23 mouse cellular contexts compared by ENCODE assay signal in the genomic region with DNA sequence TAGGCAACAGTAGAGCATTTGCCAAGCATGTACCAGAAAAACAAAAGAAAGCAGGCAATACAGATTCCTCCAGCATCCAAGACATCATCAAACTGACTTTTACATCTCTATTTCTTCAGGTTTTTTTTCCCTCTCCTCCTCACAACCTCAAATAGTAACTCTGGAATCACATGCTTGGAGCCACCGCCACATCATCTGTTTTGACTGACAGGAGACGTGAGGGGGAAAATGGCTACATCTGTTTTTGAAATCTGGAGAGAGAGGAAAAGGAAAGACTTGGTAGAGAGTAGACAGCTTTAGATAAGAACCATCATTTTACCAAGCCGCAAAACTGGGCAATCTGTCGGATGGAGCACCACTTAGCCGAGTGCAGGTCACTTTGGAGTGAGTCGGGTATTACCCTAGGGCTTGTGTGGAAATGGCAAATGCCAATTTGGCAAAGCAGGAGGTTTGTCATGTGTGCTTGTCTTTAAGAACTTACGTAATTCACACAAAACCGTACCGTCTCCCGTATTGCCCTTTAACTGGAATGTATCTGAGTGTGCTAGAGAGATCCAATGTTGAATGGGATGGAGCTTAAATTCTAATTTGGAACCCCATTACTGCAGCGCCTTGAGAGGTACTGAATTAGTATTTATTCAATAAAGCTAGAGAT.
DNase-seq lines count a peak whose midpoint lies in the region; ATAC-seq and TF ChIP-seq lines count a peak whose summit lies in the region.
"Had no signal": no experiment of that assay in that cellular context is flagged by ENCODE, and none has a peak within 500 bp of the region (broad histone marks: within the 10 kb centered on the region; RNA-seq: fewer than 3 reads in every experiment).

No protein-coding gene starts in this region.

- 76% methylated on average over 11 of the region's 11 CpGs for WGBS in forebrain, postnatal 0 days
- WGBS in forebrain, embryonic 13.5 days: 91% methylated on average over 11 of the region's 11 CpGs
- 48% methylated on average over 11 of the region's 11 CpGs for WGBS in liver, adult 2 months
- 73% methylated on average over 11 of the region's 11 CpGs for WGBS in liver, embryonic 12.5 days (ENCODE audit: insufficient replicate concordance)

- no peak for TF ChIP-seq CTCF in forebrain, postnatal 0 days (IDR thresholded peaks at IDR 0.05; ENCODE audit: low read depth)
- no peak for TF ChIP-seq CTCF in liver, adult 2 months (IDR thresholded peaks at IDR 0.05; ENCODE audit: low read depth, low read length)

- no peaks in the 10 kb centered on the region; the same call in 1 of the 2 replicates for H3K79me2 ChIP-seq in liver, adult 2 months (ENCODE audit: control insufficient read depth, insufficient read depth, low read length)

- H3K4me2 ChIP-seq in forebrain, postnatal 0 days (ENCODE audit: low read depth): no peak overlapping the region
- no peak overlapping the region for H3K4me2 ChIP-seq in forebrain, embryonic 13.5 days
- H3K4me2 ChIP-seq in liver, embryonic 12.5 days: no peak overlapping the region

- no peaks in the 10 kb centered on the region for H3K4me1 ChIP-seq in forebrain, postnatal 0 days (ENCODE audit: insufficient read depth)
- no peaks in the 10 kb centered on the region for H3K4me1 ChIP-seq in forebrain, embryonic 13.5 days
- peaks cover 3% of the 10 kb centered on the region; the same call in 1 of the 2 replicates for H3K4me1 ChIP-seq in liver, adult 2 months (ENCODE audit: control insufficient read depth, insufficient read depth, low read length)
- no peaks in the 10 kb centered on the region for H3K4me1 ChIP-seq in liver, embryonic 12.5 days

- TF ChIP-seq POLR2A in liver, adult 2 months (IDR thresholded peaks at IDR 0.05; ENCODE audit: extremely low read depth, insufficient read depth, low read length): no peak

- H3K4me3 ChIP-seq in forebrain, postnatal 0 days (ENCODE audit: low read depth, low read length): no peak overlapping the region
- no peak overlapping the region for H3K4me3 ChIP-seq in forebrain, embryonic 13.5 days
- no peak overlapping the region for H3K4me3 ChIP-seq in liver, adult 2 months (ENCODE audit: insufficient read depth, low read depth, low read length)
- H3K4me3 ChIP-seq in liver, embryonic 12.5 days: no peak overlapping the region

- DNase-seq in forebrain, postnatal 0 days: no peak
- no peak for DNase-seq in frontal cortex, postnatal 25 days (ENCODE audit: low spot score in 2 of 2)
- peak; percentile 93 for DNase-seq in liver, adult 2 months (ENCODE audit: extremely low read depth, low read depth, low spot score)
- DNase-seq in brain, adult 2 months (ENCODE audit: low read depth, low spot score): peak; percentile 57
- DNase-seq in thymus, postnatal 10 days (ENCODE audit: low spot score in 2 of 2): no peak
- DNase-seq: adrenal gland, adult 2 months; adrenal gland, adult 8-10 months; adrenal gland, postnatal 10 days; adrenal gland, postnatal 14 days; adrenal gland, postnatal 25 days; adrenal gland, postnatal 36 days; B cell, adult 2 months; cerebellum, adult 11 months; cerebellum, adult 11-12 months; cerebellum, adult 18-20 months had no signal

- H3K27me3 ChIP-seq in forebrain, postnatal 0 days (ENCODE audit: insufficient read depth, low read length): no peaks in the 10 kb centered on the region
- H3K27me3 ChIP-seq in forebrain, embryonic 13.5 days: no peaks in the 10 kb centered on the region
- no peaks in the 10 kb centered on the region for H3K27me3 ChIP-seq in liver, adult 2 months (ENCODE audit: control insufficient read depth, insufficient read depth, low read length)
- H3K27me3 ChIP-seq in liver, embryonic 12.5 days (replicated peaks): no peaks in the 10 kb centered on the region
- H3K27me3 ChIP-seq: CH12.LX, Patski had no signal

- no peak overlapping the region for H3K9ac ChIP-seq in forebrain, postnatal 0 days
- no peak overlapping the region for H3K9ac ChIP-seq in forebrain, embryonic 13.5 days
- no peak overlapping the region for H3K9ac ChIP-seq in liver, adult 2 months (ENCODE audit: low read depth, low read length)
- no peak overlapping the region for H3K9ac ChIP-seq in liver, embryonic 12.5 days

- H3K36me3 ChIP-seq in forebrain, postnatal 0 days (ENCODE audit: insufficient read depth): no peaks in the 10 kb centered on the region
- 0 out of 2 replicates have a peak, but pooled peaks cover 5% of the 10 kb centered on the region for H3K36me3 ChIP-seq in forebrain, embryonic 13.5 days (ENCODE audit: poor library complexity, severe bottlenecking)
- no peaks in the 10 kb centered on the region for H3K36me3 ChIP-seq in liver, adult 2 months (ENCODE audit: control insufficient read depth, insufficient read depth, low read length)
- no peaks in the 10 kb centered on the region for H3K36me3 ChIP-seq in liver, embryonic 12.5 days
- H3K36me3 ChIP-seq: G1E had no signal

- 0 out of 2 replicates have a peak, but pooled peaks have one; percentile 29 for ATAC-seq in forebrain, postnatal 0 days
- ATAC-seq in forebrain, embryonic 13.5 days: no peak
- ATAC-seq in frontal cortex, adult (ENCODE audit: low TSS enrichment): peak; percentile 69
- no peak for ATAC-seq in liver, embryonic 12.5 days
- ATAC-seq: activated CD4-positive, CD25-positive, alpha-beta regulatory T cell, adult 4 months; CD4-positive, CD25-positive, alpha-beta regulatory T cell, adult 4 months; Patski had no signal

- no peaks in the 10 kb centered on the region for H3K9me3 ChIP-seq in forebrain, postnatal 0 days (ENCODE audit: low read length)
- no peaks in the 10 kb centered on the region for H3K9me3 ChIP-seq in forebrain, embryonic 13.5 days (replicated peaks)
- H3K9me3 ChIP-seq in liver, embryonic 12.5 days (replicated peaks): no peaks in the 10 kb centered on the region

- H3K27ac ChIP-seq in forebrain, postnatal 0 days (ENCODE audit: low read depth, low read length): no peak overlapping the region
- H3K27ac ChIP-seq in forebrain, embryonic 13.5 days: no peak overlapping the region
- H3K27ac ChIP-seq in liver, adult 2 months (replicated peaks; ENCODE audit: insufficient read depth, low read depth, low read length): no peak overlapping the region
- H3K27ac ChIP-seq in liver, embryonic 12.5 days: no peak overlapping the region

Comparison
In these comparisons a context has a peak if more than half of its experiments do, and no peak if none do; other contexts are left out.
1. ATAC-seq: peak in forebrain, postnatal 0 days (single experiment) and frontal cortex, adult (single experiment); none in forebrain, embryonic 13.5 days (single experiment) and liver, embryonic 12.5 days (single experiment).
2. DNase-seq: peak in liver, adult 2 months (single experiment) and brain, adult 2 months (single experiment); none in forebrain, postnatal 0 days (single experiment), frontal cortex, postnatal 25 days (0 of 2) and thymus, postnatal 10 days (0 of 2).